Mouse (Mus musculus): ENCODE data around the gene Arhgef28. TPM values are rescaled to one million over a fixed set of nuclear protein-coding genes. Genes with fewer than 3 reads are reported as not detected.

The Arhgef28 gene
- polyA plus RNA-seq, 1 experiment, result 3.3 TPM

DNA sequence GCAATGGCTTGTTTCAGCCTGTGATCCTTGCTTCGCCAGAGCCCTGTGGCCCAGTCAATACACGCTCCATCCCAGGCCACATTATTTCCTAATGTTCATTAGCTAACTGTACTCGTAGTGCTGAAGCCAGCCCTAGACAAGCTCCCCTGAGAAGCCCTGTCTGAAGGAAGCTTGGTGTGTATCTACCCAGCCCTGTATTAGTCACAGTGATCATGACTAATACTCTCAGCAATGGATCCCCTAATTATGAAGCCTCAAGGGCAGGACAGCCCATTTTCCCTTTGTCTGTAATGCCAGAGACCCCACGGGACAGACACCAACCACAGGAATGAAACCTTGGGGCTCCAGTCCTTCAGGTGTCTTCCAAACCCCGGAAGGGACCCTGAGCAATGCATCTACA, 73.3 kb downstream of the Arhgef28 start:
- Histone ChIP-seq H3K36me3 (ENCODE audit: control insufficient read depth, insufficient read depth, low read length) (no peaks in the 10 kb centered on the region), H3K4me3 (ENCODE audit: low read depth, low read length) (no peak overlapping the region), H3K27ac (ENCODE audit: insufficient read depth, low read depth, low read length) (no peak overlapping the region), H3K27me3 (ENCODE audit: control insufficient read depth, insufficient read depth, low read length) (no peaks in the 10 kb centered on the region), H3K4me1 (ENCODE audit: control insufficient read depth, insufficient read depth, insufficient read length, low read length) (0 out of 2 replicates have a peak, but pooled peaks cover 2% of the 10 kb centered on the region)
- TF ChIP-seq CTCF (IDR thresholded peaks at IDR 0.05; ENCODE audit: extremely low read depth, insufficient read length, insufficient replicate concordance, low read depth, low read length) (no peak), POLR2A (IDR thresholded peaks at IDR 0.05; ENCODE audit: low read depth, low read length) (no peak)
- WGBS, result 78% methylated on average over 5 of the region's 5 CpGs

DNA sequence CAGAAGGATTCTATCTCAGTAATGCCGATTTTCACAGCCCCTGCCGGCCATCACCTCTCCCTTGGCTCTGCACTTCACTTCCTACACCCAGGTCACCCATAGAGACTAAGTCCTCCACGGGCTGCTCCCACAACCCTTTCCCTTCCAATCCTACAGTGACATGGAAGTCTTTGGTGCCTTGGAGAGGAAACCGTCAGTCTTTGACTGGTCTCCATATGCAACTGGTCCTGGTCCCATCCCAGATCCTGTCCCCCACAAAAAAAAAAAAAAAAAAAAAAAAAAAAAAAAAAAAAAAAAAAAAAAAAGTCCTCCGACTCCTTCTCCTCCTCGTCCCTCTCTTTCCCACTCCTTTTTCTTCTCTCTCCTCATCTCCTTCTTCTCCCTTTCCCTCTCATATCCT, 74.0 kb downstream of the Arhgef28 start:
- no peak overlapping the region for H3K27ac ChIP-seq (ENCODE audit: insufficient read depth, low read depth, low read length)
- H3K4me1 ChIP-seq (ENCODE audit: control insufficient read depth, insufficient read depth, insufficient read length, low read length), result 0 out of 2 replicates have a peak, but pooled peaks cover 2% of the 10 kb centered on the region
- no peaks in the 10 kb centered on the region for H3K36me3 ChIP-seq (ENCODE audit: control insufficient read depth, insufficient read depth, low read length)
- no peak overlapping the region for H3K4me3 ChIP-seq (ENCODE audit: low read depth, low read length)
- TF ChIP-seq POLR2A (IDR thresholded peaks at IDR 0.05; ENCODE audit: low read depth, low read length) (no peak), CTCF (IDR thresholded peaks at IDR 0.05; ENCODE audit: extremely low read depth, insufficient read length, insufficient replicate concordance, low read depth, low read length) (no peak)
- no peaks in the 10 kb centered on the region for H3K27me3 ChIP-seq (ENCODE audit: control insufficient read depth, insufficient read depth, low read length)
- WGBS, result 78% methylated on average over 6 of the region's 6 CpGs

DNA sequence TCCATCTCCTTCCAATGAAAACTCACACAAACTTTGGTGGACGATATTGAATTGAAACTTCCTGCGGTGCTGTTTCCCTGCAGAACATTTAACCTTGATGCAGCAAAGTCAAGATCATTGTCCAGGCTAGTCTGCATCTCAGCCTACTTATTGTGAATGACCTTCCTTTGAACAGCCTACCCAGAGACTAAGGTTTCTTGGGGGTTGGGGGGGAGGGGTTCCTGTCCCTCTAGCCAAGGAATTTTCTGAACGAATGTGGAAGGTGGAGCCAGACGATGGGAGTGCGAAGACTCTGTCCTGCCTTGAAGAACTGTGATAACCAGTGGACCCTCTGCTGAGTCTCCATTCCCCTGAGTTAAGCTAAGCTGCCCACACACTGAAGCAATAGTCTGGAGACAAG, 80.6 kb downstream of the Arhgef28 start:
- H3K4me1 ChIP-seq (ENCODE audit: control insufficient read depth, insufficient read depth, insufficient read length, low read length), result peaks cover 10% of the 10 kb centered on the region
- no peak overlapping the region for H3K4me3 ChIP-seq (ENCODE audit: low read depth, low read length)
- no peak overlapping the region for H3K27ac ChIP-seq (ENCODE audit: insufficient read depth, low read depth, low read length)
- no peaks in the 10 kb centered on the region for H3K36me3 ChIP-seq (ENCODE audit: control insufficient read depth, insufficient read depth, low read length)
- H3K27me3 ChIP-seq (ENCODE audit: control insufficient read depth, insufficient read depth, low read length), result no peaks in the 10 kb centered on the region
- WGBS, result 65% methylated on average over 5 of the region's 5 CpGs
- no peak for TF ChIP-seq POLR2A (IDR thresholded peaks at IDR 0.05; ENCODE audit: low read depth, low read length)
- TF ChIP-seq CTCF (IDR thresholded peaks at IDR 0.05; ENCODE audit: extremely low read depth, insufficient read length, insufficient replicate concordance, low read depth, low read length), result no peak

DNA sequence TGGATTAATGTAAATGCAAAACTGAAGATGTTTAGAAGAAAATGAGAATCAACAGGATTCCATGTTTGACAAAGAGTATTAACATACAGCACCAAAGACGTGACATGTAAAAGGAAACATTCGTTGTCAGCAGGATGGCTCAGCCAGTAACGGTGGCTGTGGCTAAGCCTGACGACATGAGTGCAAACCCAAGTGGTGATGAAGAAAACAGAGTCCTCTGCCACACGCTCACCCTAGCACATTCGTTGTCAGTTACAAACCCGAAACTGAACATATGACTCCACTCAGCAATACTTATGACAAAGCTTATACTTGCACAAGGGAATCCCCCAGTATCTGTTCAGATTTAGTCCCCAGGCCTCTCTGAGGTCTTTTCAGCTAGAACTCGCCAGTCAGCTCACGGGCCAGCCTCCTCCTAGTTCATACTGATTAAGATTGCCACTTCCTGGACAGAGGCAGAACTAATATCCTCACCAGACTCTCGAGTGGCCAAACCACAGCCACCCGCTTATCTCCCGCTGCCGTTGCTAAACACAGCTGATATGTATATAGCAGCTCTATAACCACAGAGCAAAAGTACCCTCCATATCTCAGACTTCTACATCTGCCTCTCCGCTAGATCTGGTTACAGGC, 82.0 kb downstream of the Arhgef28 start:
- 18% methylated on average over 14 of the region's 14 CpGs for WGBS
- Histone ChIP-seq H3K4me3 (ENCODE audit: low read depth, low read length) (no peak overlapping the region), H3K4me1 (ENCODE audit: control insufficient read depth, insufficient read depth, insufficient read length, low read length) (peaks cover 15% of the 10 kb centered on the region), H3K27ac (ENCODE audit: insufficient read depth, low read depth, low read length) (no peak overlapping the region), H3K27me3 (ENCODE audit: control insufficient read depth, insufficient read depth, low read length) (no peaks in the 10 kb centered on the region), H3K36me3 (ENCODE audit: control insufficient read depth, insufficient read depth, low read length) (no peaks in the 10 kb centered on the region)
- TF ChIP-seq POLR2A (IDR thresholded peaks at IDR 0.05; ENCODE audit: low read depth, low read length) (no peak), CTCF (IDR thresholded peaks at IDR 0.05; ENCODE audit: extremely low read depth, insufficient read length, insufficient replicate concordance, low read depth, low read length) (no peak)

DNA sequence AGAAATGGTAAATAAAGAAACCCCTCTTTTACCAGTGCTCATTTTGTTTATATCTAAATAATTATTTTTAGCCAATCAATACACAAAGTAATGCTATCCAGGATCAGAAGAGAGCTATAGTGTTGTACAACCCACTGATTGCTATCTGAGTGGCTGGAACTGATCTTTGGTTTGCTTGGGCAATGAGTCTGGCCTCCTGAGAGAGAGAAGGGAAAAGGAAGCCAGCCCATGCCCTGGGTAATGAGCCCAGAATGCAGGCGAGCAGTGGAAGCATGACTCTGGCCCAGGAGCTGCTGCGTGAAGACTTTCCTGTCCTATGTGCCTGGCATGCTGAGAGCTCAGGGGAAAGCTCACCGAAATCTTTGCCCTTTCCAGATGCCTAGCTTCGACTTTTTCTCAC, 83.5 kb downstream of the Arhgef28 start:
- H3K4me3 ChIP-seq (ENCODE audit: low read depth, low read length), result no peak overlapping the region
- H3K27me3 ChIP-seq (ENCODE audit: control insufficient read depth, insufficient read depth, low read length), result no peaks in the 10 kb centered on the region
- peaks cover 15% of the 10 kb centered on the region for H3K4me1 ChIP-seq (ENCODE audit: control insufficient read depth, insufficient read depth, insufficient read length, low read length)
- WGBS, result 45% methylated on average over 4 of the region's 4 CpGs
- H3K36me3 ChIP-seq (ENCODE audit: control insufficient read depth, insufficient read depth, low read length), result no peaks in the 10 kb centered on the region
- no peak overlapping the region for H3K27ac ChIP-seq (ENCODE audit: insufficient read depth, low read depth, low read length)
- TF ChIP-seq POLR2A (IDR thresholded peaks at IDR 0.05; ENCODE audit: low read depth, low read length) (no peak), CTCF (IDR thresholded peaks at IDR 0.05; ENCODE audit: extremely low read depth, insufficient read length, insufficient replicate concordance, low read depth, low read length) (no peak)

DNA sequence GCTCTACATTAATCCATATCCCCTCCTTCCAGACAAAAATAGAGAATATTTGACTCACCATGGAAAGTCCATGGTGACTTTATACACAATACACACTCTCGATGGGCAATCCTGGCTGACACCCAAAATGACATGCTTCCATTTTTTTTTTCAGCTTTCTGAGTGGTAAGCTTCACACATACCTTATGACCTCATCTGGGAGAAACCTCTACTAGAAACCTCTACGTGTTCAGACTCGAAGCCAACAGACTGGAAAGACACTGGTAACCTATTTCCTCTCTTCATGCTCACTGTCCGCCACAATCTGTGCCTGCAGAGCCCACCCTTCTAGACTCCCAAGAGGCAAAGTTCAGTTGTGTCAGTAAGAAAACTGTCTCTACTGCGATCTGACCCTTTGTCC, 84.2 kb downstream of the Arhgef28 start:
- H3K27me3 ChIP-seq (ENCODE audit: control insufficient read depth, insufficient read depth, low read length), result no peaks in the 10 kb centered on the region
- peaks cover 15% of the 10 kb centered on the region for H3K4me1 ChIP-seq (ENCODE audit: control insufficient read depth, insufficient read depth, insufficient read length, low read length)
- H3K4me3 ChIP-seq (ENCODE audit: low read depth, low read length), result no peak overlapping the region
- 67% methylated on average over 5 of the region's 5 CpGs for WGBS
- no peak overlapping the region for H3K27ac ChIP-seq (ENCODE audit: insufficient read depth, low read depth, low read length)
- TF ChIP-seq POLR2A (IDR thresholded peaks at IDR 0.05; ENCODE audit: low read depth, low read length) (no peak), CTCF (IDR thresholded peaks at IDR 0.05; ENCODE audit: extremely low read depth, insufficient read length, insufficient replicate concordance, low read depth, low read length) (no peak)
- no peaks in the 10 kb centered on the region for H3K36me3 ChIP-seq (ENCODE audit: control insufficient read depth, insufficient read depth, low read length)

DNA sequence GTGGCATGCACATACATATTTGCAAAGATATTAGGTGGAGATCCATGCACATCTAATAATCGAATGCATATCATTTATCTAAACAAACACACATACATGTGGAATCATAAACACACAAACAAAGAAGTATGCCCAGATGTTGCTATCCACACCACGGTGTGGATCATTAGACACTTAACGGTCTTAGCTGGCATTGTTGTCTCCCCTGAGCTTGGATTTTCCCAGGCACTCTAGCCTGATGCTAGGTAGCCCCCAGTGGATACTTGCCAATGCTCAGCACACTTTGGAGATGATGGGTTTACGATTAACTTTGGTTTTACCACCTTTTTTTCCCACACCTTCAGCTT, 85.1 kb downstream of the Arhgef28 start:
- Histone ChIP-seq H3K4me3 (ENCODE audit: low read depth, low read length) (no peak overlapping the region), H3K27me3 (ENCODE audit: control insufficient read depth, insufficient read depth, low read length) (no peaks in the 10 kb centered on the region), H3K36me3 (ENCODE audit: control insufficient read depth, insufficient read depth, low read length) (no peaks in the 10 kb centered on the region), H3K4me1 (ENCODE audit: control insufficient read depth, insufficient read depth, insufficient read length, low read length) (peaks cover 15% of the 10 kb centered on the region), H3K27ac (ENCODE audit: insufficient read depth, low read depth, low read length) (no peak overlapping the region)
- TF ChIP-seq CTCF (IDR thresholded peaks at IDR 0.05; ENCODE audit: extremely low read depth, insufficient read length, insufficient replicate concordance, low read depth, low read length) (no peak), POLR2A (IDR thresholded peaks at IDR 0.05; ENCODE audit: low read depth, low read length) (no peak)
- 41% methylated on average over 4 of the region's 4 CpGs for WGBS
